Mouse (Mus musculus): ENCODE data around the gene Eif2b3. TPM values are rescaled to one million over a fixed set of nuclear protein-coding genes. Genes with fewer than 3 reads are reported as not detected.

The Eif2b3 gene
- polyA plus RNA-seq, 1 experiment from 2014 or later: 31.4 TPM

DNA sequence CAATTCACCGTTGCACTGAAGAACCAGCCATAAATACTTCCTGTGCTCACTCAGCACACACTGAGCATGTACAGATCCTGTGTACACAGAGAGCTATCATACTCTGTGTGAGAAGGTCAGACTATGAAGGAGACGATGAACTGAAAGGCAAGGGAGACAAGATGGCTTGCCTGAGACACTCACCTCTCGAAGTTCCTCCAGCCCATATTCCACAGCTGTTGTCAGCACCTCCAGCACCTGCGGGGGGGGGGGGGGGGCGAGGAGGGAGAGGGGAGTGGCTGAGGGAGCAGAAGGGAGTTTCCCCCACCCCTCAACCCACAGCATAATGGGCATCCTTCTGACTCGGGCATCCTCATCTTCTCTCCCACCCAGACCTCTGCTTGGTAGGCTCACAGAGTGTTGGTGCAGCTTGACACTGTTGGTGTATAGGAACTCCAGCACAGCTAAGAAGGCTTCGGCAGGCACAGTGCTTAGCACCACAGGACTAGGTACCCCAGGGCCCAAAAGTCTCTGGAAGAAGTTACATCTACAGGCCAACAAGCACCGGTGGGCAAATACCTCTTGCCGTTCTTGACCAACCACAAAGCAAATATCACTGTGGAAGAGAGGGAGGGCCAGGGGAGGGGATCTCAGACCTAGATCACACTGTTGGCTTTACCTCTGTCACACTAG, 104.5 kb downstream of the Eif2b3 start:
- WGBS: 70% methylated on average over 7 of the region's 9 CpGs
- no peak overlapping the region for H3K27ac ChIP-seq (ENCODE audit: low read length)
- H3K4me3 ChIP-seq (ENCODE audit: low read length): no peak overlapping the region
- no peaks in the 10 kb centered on the region for H3K9me3 ChIP-seq (ENCODE audit: control insufficient read depth, low read length)
- peaks cover 5% of the 10 kb centered on the region for H3K36me3 ChIP-seq (ENCODE audit: control insufficient read depth, insufficient read depth, low read length)
- no peaks in the 10 kb centered on the region for H3K27me3 ChIP-seq (replicated peaks; ENCODE audit: control insufficient read depth, insufficient read depth, low read length)
- no peak for ATAC-seq
- peaks cover 27% of the 10 kb centered on the region for H3K4me1 ChIP-seq (ENCODE audit: control insufficient read depth, insufficient read depth, low read length)
- H3K4me2 ChIP-seq (ENCODE audit: low read depth, low read length): no peak overlapping the region
- no peak overlapping the region for H3K9ac ChIP-seq (ENCODE audit: low read depth, low read length)

DNA sequence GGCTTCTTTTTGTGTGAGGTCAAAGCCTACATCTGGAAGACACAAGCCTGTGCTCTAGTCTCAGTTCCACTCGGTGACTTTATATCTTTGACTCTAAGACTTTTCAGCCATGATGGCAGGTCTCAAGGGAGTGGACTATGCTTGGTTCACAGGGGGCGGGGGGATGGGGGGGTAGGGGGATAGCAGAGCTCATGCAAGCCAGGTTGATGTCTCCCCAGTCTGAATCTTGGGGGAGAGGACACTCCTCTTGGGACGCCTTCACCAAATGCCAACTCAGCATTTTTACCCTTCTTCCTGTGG, 105.0 kb downstream of the Eif2b3 start:
- Histone ChIP-seq H3K4me1 (ENCODE audit: control insufficient read depth, insufficient read depth, low read length) (peaks cover 27% of the 10 kb centered on the region), H3K4me2 (ENCODE audit: low read depth, low read length) (no peak overlapping the region), H3K9me3 (ENCODE audit: control insufficient read depth, low read length) (no peaks in the 10 kb centered on the region), H3K4me3 (ENCODE audit: low read length) (no peak overlapping the region), H3K36me3 (ENCODE audit: control insufficient read depth, insufficient read depth, low read length) (peaks cover 5% of the 10 kb centered on the region), H3K27ac (ENCODE audit: low read length) (peak overlapping the region; percentile 91), H3K27me3 (replicated peaks; ENCODE audit: control insufficient read depth, insufficient read depth, low read length) (no peaks in the 10 kb centered on the region), H3K9ac (ENCODE audit: low read depth, low read length) (peak overlapping the region; percentile 12; the same call in 1 of the 2 replicates)
- ATAC-seq: no peak
- WGBS: 85% methylated on average over 3 of the region's 3 CpGs

DNA sequence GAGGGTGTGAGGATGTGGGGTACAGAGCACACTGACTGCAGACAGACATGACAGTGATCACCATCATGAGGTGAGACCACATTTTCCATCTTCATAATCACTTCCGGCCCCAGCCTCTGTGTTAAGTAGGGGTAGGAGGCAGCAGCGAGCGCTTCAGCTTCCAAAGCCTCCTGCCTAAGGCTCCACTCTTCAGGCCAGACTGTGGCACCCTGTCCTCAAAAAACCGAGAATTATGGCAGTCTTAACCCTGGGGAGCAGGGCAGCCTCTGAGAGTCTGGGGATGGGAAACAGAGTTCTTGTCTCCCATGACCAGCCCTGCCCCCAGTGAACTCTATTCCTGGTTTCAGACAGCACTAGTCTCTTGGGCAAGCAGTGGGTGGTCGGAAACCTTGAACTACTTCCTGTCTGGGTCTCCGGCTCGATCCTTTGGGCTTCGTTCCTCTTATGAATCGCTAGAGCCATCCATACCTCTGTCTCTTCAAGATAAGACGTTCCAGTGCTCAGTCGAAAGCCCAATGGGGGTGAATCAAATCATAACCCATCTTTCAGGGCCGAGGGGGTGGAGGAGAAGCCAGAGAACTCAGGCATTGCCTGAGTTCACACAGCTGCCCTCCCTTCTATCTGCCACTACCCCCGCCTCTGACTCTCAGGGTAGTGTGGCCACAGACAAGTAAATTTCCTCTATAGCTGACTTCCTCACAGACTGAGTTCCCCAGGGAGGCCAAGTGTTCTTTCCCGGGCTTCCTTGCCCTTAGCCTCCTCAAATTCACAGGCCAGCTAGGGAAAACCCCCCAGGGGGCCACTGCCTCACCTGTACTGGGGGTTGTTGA, 105.5 kb downstream of the Eif2b3 start:
- Histone ChIP-seq H3K4me3 (ENCODE audit: low read length) (0 out of 2 replicates have a peak overlapping the region, but pooled peaks have one; percentile 0), H3K4me2 (ENCODE audit: low read depth, low read length) (0 out of 2 replicates have a peak overlapping the region, but pooled peaks have one; percentile 4), H3K36me3 (ENCODE audit: control insufficient read depth, insufficient read depth, low read length) (peaks cover 5% of the 10 kb centered on the region), H3K4me1 (ENCODE audit: control insufficient read depth, insufficient read depth, low read length) (peaks cover 27% of the 10 kb centered on the region), H3K27ac (ENCODE audit: low read length) (peak overlapping the region; percentile 91), H3K9me3 (ENCODE audit: control insufficient read depth, low read length) (no peaks in the 10 kb centered on the region), H3K27me3 (replicated peaks; ENCODE audit: control insufficient read depth, insufficient read depth, low read length) (no peaks in the 10 kb centered on the region), H3K9ac (ENCODE audit: low read depth, low read length) (peak overlapping the region; percentile 12)
- WGBS: 55% methylated on average over 14 of the region's 14 CpGs
- no peak for ATAC-seq

DNA sequence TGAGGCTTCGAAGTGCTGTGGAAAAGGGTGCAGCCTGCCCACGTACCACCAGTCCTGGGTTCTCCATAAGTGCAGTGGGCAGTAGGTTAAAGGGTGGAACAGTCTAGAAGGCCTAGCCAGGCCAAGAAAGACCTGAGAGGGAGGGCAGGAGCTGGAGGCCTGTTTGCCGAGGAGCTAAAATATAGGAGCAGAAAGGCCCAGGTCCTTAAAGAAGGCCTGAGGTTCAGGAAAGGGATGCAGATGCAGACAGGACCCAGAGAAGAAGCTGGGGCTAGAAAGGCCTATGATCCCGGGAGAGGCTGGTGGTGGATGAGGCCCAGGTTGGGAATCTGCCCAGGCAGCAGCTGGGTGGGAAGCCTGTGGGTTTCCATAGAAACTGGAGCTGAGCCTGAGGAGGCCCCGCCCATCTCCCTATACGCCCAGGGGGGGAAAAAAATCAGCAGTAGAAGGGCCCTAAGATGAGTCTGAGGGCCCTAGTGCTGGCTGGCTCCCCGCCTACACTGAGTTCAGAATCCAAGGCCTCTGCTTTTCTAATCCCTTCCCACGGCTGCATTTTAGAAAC, 106.2 kb downstream of the Eif2b3 start, which contains the start of gene Btbd19:
Gene Btbd19 (minus strand): TSS at position 378 of the 562 bp plus-strand sequence.
- Histone ChIP-seq H3K27me3 (replicated peaks; ENCODE audit: control insufficient read depth, insufficient read depth, low read length) (no peaks in the 10 kb centered on the region), H3K4me2 (ENCODE audit: low read depth, low read length) (peak within 1 kb of the TSS; percentile 32; the same call in 1 of the 2 replicates), H3K9me3 (ENCODE audit: control insufficient read depth, low read length) (no peaks in the 10 kb centered on the region), H3K36me3 (ENCODE audit: control insufficient read depth, insufficient read depth, low read length) (peaks cover 5% of the 10 kb centered on the region), H3K9ac (ENCODE audit: low read depth, low read length) (peak within 1 kb of the TSS; percentile 12), H3K4me1 (ENCODE audit: control insufficient read depth, insufficient read depth, low read length) (peaks cover 27% of the 10 kb centered on the region), H3K4me3 (ENCODE audit: low read length) (0 out of 2 replicates have a peak within 1 kb of the TSS, but pooled peaks have one; percentile 0), H3K27ac (ENCODE audit: low read length) (peak within 1 kb of the TSS; percentile 91)
- 35% methylated on average over 8 of the region's 8 CpGs for WGBS
- ATAC-seq: peak; percentile 57

DNA sequence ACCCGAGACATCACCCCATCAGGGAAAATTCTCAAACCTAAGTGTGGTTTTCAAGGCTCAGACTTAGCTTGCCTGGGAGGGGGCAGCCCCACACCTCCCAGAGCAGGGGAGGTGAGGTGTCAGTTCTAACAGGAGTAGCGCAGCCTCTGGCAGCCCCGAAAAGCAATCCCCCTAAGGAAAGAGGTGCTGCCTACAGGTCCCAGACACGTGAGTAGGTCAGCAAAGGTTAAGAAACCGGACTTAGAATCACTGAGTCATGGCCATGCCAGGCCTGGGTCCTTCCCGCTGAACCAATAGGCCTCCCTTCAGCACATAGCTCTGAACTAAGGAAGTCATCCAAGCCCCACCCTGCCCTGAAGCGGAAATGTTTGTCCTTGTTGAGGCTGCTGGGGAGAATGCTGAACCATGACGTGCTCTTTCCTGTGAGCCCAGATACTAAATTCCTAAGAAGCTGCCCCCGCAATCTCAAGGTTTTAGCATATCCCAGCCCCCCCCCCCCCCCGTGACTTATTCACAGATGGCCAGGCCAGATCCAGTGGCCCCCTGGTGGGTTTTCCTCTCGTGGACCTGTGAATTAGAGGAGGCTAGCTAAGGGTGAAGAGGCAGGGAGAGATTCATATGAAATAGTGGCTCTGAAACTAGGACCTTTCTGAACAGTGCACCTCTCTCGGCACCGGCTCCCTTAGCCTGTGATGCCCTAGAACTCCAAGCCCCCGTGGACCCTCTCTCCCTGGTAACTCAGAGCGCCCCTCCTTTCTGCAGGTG, 106.9 kb downstream of the Eif2b3 start:
- Histone ChIP-seq H3K4me2 (ENCODE audit: low read depth, low read length) (peak overlapping the region; percentile 32; the same call in 1 of the 2 replicates), H3K27ac (ENCODE audit: low read length) (peak overlapping the region; percentile 91), H3K36me3 (ENCODE audit: control insufficient read depth, insufficient read depth, low read length) (peaks cover 5% of the 10 kb centered on the region), H3K27me3 (replicated peaks; ENCODE audit: control insufficient read depth, insufficient read depth, low read length) (no peaks in the 10 kb centered on the region), H3K9me3 (ENCODE audit: control insufficient read depth, low read length) (no peaks in the 10 kb centered on the region), H3K4me1 (ENCODE audit: control insufficient read depth, insufficient read depth, low read length) (peaks cover 27% of the 10 kb centered on the region), H3K9ac (ENCODE audit: low read depth, low read length) (peak overlapping the region; percentile 12), H3K4me3 (ENCODE audit: low read length) (no peak overlapping the region)
- WGBS: 47% methylated on average over 15 of the region's 15 CpGs
- peak; percentile 80 for ATAC-seq

DNA sequence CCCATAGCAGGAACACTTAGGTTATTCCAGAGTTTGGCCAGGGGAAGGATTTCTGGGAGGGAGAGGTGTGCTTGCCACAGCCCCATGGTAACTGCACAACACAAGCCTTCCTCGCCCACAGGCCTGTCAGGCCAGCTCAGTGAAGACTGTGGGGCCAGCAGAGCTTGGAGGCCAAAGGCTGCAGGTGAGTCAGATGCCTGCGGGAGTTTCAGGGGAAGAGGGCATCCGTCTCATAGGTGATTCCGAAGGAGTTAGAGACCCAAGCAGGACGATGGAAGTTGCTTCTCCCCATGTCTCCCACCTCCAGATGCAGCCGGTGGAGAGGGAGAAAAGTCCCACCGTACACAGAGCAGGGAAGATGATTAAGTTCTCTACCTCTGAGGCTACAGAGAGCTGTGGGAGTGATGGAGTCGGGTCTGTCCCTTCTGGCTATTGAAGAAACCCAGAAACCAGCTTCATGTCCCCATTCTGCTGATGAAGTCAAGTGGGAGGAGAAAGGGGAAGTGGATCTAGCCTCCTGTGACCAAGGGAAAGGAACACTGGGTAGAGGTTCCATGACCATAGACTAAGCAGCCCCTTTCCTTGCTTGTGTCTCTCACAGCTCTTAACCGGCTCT, 107.6 kb downstream of the Eif2b3 start, which contains the start of gene Tctex1d4:
Gene Tctex1d4 (plus strand): TSS at position 120 of the 616 bp plus-strand sequence.
- Histone ChIP-seq H3K27me3 (replicated peaks; ENCODE audit: control insufficient read depth, insufficient read depth, low read length) (no peaks in the 10 kb centered on the region), H3K27ac (ENCODE audit: low read length) (peak within 1 kb of the TSS; percentile 91), H3K4me2 (ENCODE audit: low read depth, low read length) (peak within 1 kb of the TSS; percentile 32; the same call in 1 of the 2 replicates), H3K9me3 (ENCODE audit: control insufficient read depth, low read length) (no peaks in the 10 kb centered on the region), H3K9ac (ENCODE audit: low read depth, low read length) (peak within 1 kb of the TSS; percentile 12), H3K4me3 (ENCODE audit: low read length) (no peak within 1 kb of the TSS), H3K4me1 (ENCODE audit: control insufficient read depth, insufficient read depth, low read length) (peaks cover 25% of the 10 kb centered on the region), H3K36me3 (ENCODE audit: control insufficient read depth, insufficient read depth, low read length) (peaks cover 11% of the 10 kb centered on the region)
- WGBS: 72% methylated on average over 9 of the region's 9 CpGs
- ATAC-seq: peak; percentile 24; the same call in 1 of the 2 replicates

DNA sequence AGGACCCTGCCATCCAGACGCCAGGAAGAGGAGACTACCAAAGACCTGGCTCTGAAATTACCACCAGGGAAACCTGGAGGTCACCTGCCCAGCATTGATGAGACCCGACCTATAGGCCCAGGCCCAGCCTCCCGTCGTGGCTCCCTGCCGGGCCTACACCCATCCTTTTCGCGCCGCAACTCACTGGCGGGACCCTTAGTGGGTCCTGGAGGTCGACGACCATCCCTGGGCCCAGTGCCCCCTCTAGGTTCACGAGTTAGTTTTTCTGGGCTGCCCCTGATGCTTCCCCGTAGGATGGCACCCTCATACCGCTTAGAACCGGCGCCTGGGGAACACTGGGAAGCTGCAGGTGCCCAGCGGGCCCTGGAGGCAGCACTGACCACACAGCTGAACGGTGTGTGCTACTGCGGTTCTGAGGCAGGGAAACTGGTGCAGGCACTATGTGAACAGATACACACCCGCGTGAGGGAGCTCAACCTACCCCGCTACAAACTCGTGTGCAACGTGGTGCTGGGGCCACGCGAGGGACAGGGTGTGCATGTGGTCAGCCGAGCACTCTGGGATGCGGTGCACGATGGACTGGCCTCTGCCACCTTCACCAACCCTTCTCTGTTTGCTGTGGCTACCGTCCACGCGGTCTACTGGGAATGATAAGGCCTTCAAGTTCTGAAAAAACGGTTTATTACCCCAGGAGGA, 108.9 kb downstream of the Eif2b3 start:
- Histone ChIP-seq H3K36me3 (ENCODE audit: control insufficient read depth, insufficient read depth, low read length) (peaks cover 11% of the 10 kb centered on the region), H3K4me3 (ENCODE audit: low read length) (no peak overlapping the region), H3K4me2 (ENCODE audit: low read depth, low read length) (no peak overlapping the region), H3K4me1 (ENCODE audit: control insufficient read depth, insufficient read depth, low read length) (peaks cover 32% of the 10 kb centered on the region), H3K27ac (ENCODE audit: low read length) (no peak overlapping the region), H3K27me3 (replicated peaks; ENCODE audit: control insufficient read depth, insufficient read depth, low read length) (peaks cover 3% of the 10 kb centered on the region; the same call in 1 of the 2 replicates), H3K9ac (ENCODE audit: low read depth, low read length) (no peak overlapping the region), H3K9me3 (ENCODE audit: control insufficient read depth, low read length) (no peaks in the 10 kb centered on the region)
- 88% methylated on average over 33 of the region's 33 CpGs for WGBS
- no peak for ATAC-seq

DNA sequence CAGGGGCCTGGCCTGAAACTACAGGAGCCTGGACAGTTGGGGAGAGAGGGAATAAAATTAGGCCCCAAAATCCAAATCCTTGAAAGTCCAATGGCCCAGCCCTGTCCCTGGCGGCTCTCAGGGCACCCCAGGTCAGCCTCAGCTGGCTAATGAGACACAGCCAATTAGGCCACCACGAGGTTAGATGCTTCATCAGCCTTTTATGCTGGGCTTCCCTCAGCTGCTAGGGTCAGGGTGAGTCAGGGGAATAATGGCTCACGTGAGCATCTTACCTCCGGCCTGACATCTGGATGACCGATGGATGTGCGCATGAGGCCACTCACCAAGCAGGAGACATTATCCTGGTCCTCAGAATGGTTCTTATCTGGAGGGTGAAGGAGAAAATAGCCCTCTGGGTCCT, 111.6 kb downstream of the Eif2b3 start:
- no peak for ATAC-seq
- no peaks in the 10 kb centered on the region for H3K9me3 ChIP-seq (ENCODE audit: control insufficient read depth, low read length)
- H3K9ac ChIP-seq (ENCODE audit: low read depth, low read length): no peak overlapping the region
- peaks cover 3% of the 10 kb centered on the region; the same call in 1 of the 2 replicates for H3K27me3 ChIP-seq (replicated peaks; ENCODE audit: control insufficient read depth, insufficient read depth, low read length)
- peaks cover 29% of the 10 kb centered on the region for H3K4me1 ChIP-seq (ENCODE audit: control insufficient read depth, insufficient read depth, low read length)
- H3K4me3 ChIP-seq (ENCODE audit: low read length): no peak overlapping the region
- H3K4me2 ChIP-seq (ENCODE audit: low read depth, low read length): no peak overlapping the region
- WGBS: 82% methylated on average over 6 of the region's 6 CpGs
- H3K36me3 ChIP-seq (ENCODE audit: control insufficient read depth, insufficient read depth, low read length): peaks cover 11% of the 10 kb centered on the region
- H3K27ac ChIP-seq (ENCODE audit: low read length): no peak overlapping the region
